Mouse (Mus musculus): ENCODE results near the gene Olfr31. TPM values are rescaled to one million over a fixed set of nuclear protein-coding genes. Genes with fewer than 3 reads are reported as not detected.

Gene Olfr31
- polyA plus RNA-seq, 1 experiment from 2014 or later, result not detected

GRCm38 (mm10) chr14:14351721-14352590 lies 29.3 kb downstream of the Olfr31 start:
- ATAC-seq (ENCODE audit: insufficient number of reproducible peaks, insufficient read depth, low FRiP score, low read depth), result no peak
- no peaks in the 10 kb centered on the region; the same call in 1 of the 2 replicates for H3K36me3 ChIP-seq (ENCODE audit: control insufficient read depth, insufficient read depth, low read length)
- H3K9me3 ChIP-seq (ENCODE audit: control insufficient read depth, low read length), result peaks cover 84% of the 10 kb centered on the region
- H3K4me3 ChIP-seq (ENCODE audit: control insufficient read depth in 1 of 2, insufficient read depth in 1 of 2, low read depth in 1 of 2, low read length in 2 of 2), result no peak overlapping the region
- no peaks in the 10 kb centered on the region for H3K27me3 ChIP-seq (ENCODE audit: control insufficient read depth, insufficient read depth, low read length)
- H3K27ac ChIP-seq (replicated peaks in 1 of 2; ENCODE audit: control insufficient read depth in 1 of 2, insufficient read depth in 1 of 2, low read depth in 2 of 2, low read length in 2 of 2), result no peak overlapping the region
- no peak overlapping the region for H3K4me2 ChIP-seq (ENCODE audit: low read length)
- H3K4me1 ChIP-seq (ENCODE audit: control insufficient read depth in 2 of 2, insufficient read depth in 2 of 2, low read length in 2 of 2), result no peaks in the 10 kb centered on the region
- 91% methylated on average over 9 of the region's 9 CpGs for WGBS
- no peak overlapping the region for H3K9ac ChIP-seq (ENCODE audit: low read length)

- no peak overlapping the region for H3K4me3 ChIP-seq (ENCODE audit: control insufficient read depth in 1 of 2, insufficient read depth in 1 of 2, low read depth in 1 of 2, low read length in 2 of 2)
- peaks cover 77% of the 10 kb centered on the region for H3K9me3 ChIP-seq (ENCODE audit: control insufficient read depth, low read length)
- 81% methylated on average over 6 of the region's 6 CpGs for WGBS
- no peaks in the 10 kb centered on the region for H3K27me3 ChIP-seq (ENCODE audit: control insufficient read depth, insufficient read depth, low read length)
- no peaks in the 10 kb centered on the region; the same call in 1 of the 2 replicates for H3K36me3 ChIP-seq (ENCODE audit: control insufficient read depth, insufficient read depth, low read length)
- H3K9ac ChIP-seq (ENCODE audit: low read length), result no peak overlapping the region
- ATAC-seq (ENCODE audit: insufficient number of reproducible peaks, insufficient read depth, low FRiP score, low read depth), result no peak
- no peak overlapping the region for H3K4me2 ChIP-seq (ENCODE audit: low read length)
- H3K27ac ChIP-seq (replicated peaks in 1 of 2; ENCODE audit: control insufficient read depth in 1 of 2, insufficient read depth in 1 of 2, low read depth in 2 of 2, low read length in 2 of 2), result no peak overlapping the region
- H3K4me1 ChIP-seq (ENCODE audit: control insufficient read depth in 2 of 2, insufficient read depth in 2 of 2, low read length in 2 of 2), result no peaks in the 10 kb centered on the region
Measured at GRCm38 (mm10) chr14:14352606-14353005, 30.0 kb downstream of the Olfr31 start.

- ATAC-seq (ENCODE audit: insufficient number of reproducible peaks, insufficient read depth, low FRiP score, low read depth), result no peak
- Histone ChIP-seq H3K4me3 (ENCODE audit: control insufficient read depth in 1 of 2, insufficient read depth in 1 of 2, low read depth in 1 of 2, low read length in 2 of 2) (no peak overlapping the region), H3K4me1 (ENCODE audit: control insufficient read depth in 2 of 2, insufficient read depth in 2 of 2, low read length in 2 of 2) (no peaks in the 10 kb centered on the region), H3K27ac (replicated peaks in 1 of 2; ENCODE audit: control insufficient read depth in 1 of 2, insufficient read depth in 1 of 2, low read depth in 2 of 2, low read length in 2 of 2) (no peak overlapping the region), H3K9ac (ENCODE audit: low read length) (no peak overlapping the region), H3K4me2 (ENCODE audit: low read length) (no peak overlapping the region), H3K36me3 (ENCODE audit: control insufficient read depth, insufficient read depth, low read length) (no peaks in the 10 kb centered on the region; the same call in 1 of the 2 replicates), H3K9me3 (ENCODE audit: control insufficient read depth, low read length) (peaks cover 71% of the 10 kb centered on the region), H3K27me3 (ENCODE audit: control insufficient read depth, insufficient read depth, low read length) (no peaks in the 10 kb centered on the region)
- WGBS, result 90% methylated on average over 7 of the region's 7 CpGs
Measured at GRCm38 (mm10) chr14:14353081-14353732, 30.6 kb downstream of the Olfr31 start.

GRCm38 (mm10) chr14:14353740-14354510 lies 31.3 kb downstream of the Olfr31 start:
- Histone ChIP-seq H3K27ac (replicated peaks in 1 of 2; ENCODE audit: control insufficient read depth in 1 of 2, insufficient read depth in 1 of 2, low read depth in 2 of 2, low read length in 2 of 2) (no peak overlapping the region), H3K9me3 (ENCODE audit: control insufficient read depth, low read length) (peaks cover 65% of the 10 kb centered on the region), H3K4me2 (ENCODE audit: low read length) (no peak overlapping the region), H3K9ac (ENCODE audit: low read length) (no peak overlapping the region), H3K4me1 (ENCODE audit: control insufficient read depth in 2 of 2, insufficient read depth in 2 of 2, low read length in 2 of 2) (no peaks in the 10 kb centered on the region), H3K36me3 (ENCODE audit: control insufficient read depth, insufficient read depth, low read length) (no peaks in the 10 kb centered on the region; the same call in 1 of the 2 replicates), H3K27me3 (ENCODE audit: control insufficient read depth, insufficient read depth, low read length) (no peaks in the 10 kb centered on the region), H3K4me3 (ENCODE audit: control insufficient read depth in 1 of 2, insufficient read depth in 1 of 2, low read depth in 1 of 2, low read length in 2 of 2) (no peak overlapping the region)
- no peak for ATAC-seq (ENCODE audit: insufficient number of reproducible peaks, insufficient read depth, low FRiP score, low read depth)
- 91% methylated on average over 8 of the region's 8 CpGs for WGBS

- H3K4me3 ChIP-seq (ENCODE audit: control insufficient read depth in 1 of 2, insufficient read depth in 1 of 2, low read depth in 1 of 2, low read length in 2 of 2), result no peak overlapping the region
- peak; percentile 7; the same call in 1 of the 2 replicates for ATAC-seq (ENCODE audit: insufficient number of reproducible peaks, insufficient read depth, low FRiP score, low read depth)
- no peak overlapping the region for H3K27ac ChIP-seq (replicated peaks in 1 of 2; ENCODE audit: control insufficient read depth in 1 of 2, insufficient read depth in 1 of 2, low read depth in 2 of 2, low read length in 2 of 2)
- no peak overlapping the region for H3K4me2 ChIP-seq (ENCODE audit: low read length)
- no peaks in the 10 kb centered on the region for H3K4me1 ChIP-seq (ENCODE audit: control insufficient read depth in 2 of 2, insufficient read depth in 2 of 2, low read length in 2 of 2)
- WGBS, result 92% methylated on average over 13 of the region's 13 CpGs
- H3K27me3 ChIP-seq (ENCODE audit: control insufficient read depth, insufficient read depth, low read length), result no peaks in the 10 kb centered on the region
- H3K36me3 ChIP-seq (ENCODE audit: control insufficient read depth, insufficient read depth, low read length), result no peaks in the 10 kb centered on the region; the same call in 1 of the 2 replicates
- H3K9me3 ChIP-seq (ENCODE audit: control insufficient read depth, low read length), result peaks cover 57% of the 10 kb centered on the region
- no peak overlapping the region for H3K9ac ChIP-seq (ENCODE audit: low read length)
Measured at GRCm38 (mm10) chr14:14354511-14355359, 32.1 kb downstream of the Olfr31 start.

GRCm38 (mm10) chr14:14355360-14355646 lies 32.7 kb downstream of the Olfr31 start:
- Histone ChIP-seq H3K4me1 (ENCODE audit: control insufficient read depth in 2 of 2, insufficient read depth in 2 of 2, low read length in 2 of 2) (no peaks in the 10 kb centered on the region), H3K36me3 (ENCODE audit: control insufficient read depth, insufficient read depth, low read length) (no peaks in the 10 kb centered on the region; the same call in 1 of the 2 replicates), H3K4me2 (ENCODE audit: low read length) (no peak overlapping the region), H3K4me3 (ENCODE audit: control insufficient read depth in 1 of 2, insufficient read depth in 1 of 2, low read depth in 1 of 2, low read length in 2 of 2) (no peak overlapping the region), H3K9ac (ENCODE audit: low read length) (no peak overlapping the region), H3K27ac (replicated peaks in 1 of 2; ENCODE audit: control insufficient read depth in 1 of 2, insufficient read depth in 1 of 2, low read depth in 2 of 2, low read length in 2 of 2) (no peak overlapping the region), H3K27me3 (ENCODE audit: control insufficient read depth, insufficient read depth, low read length) (no peaks in the 10 kb centered on the region), H3K9me3 (ENCODE audit: control insufficient read depth, low read length) (peaks cover 51% of the 10 kb centered on the region)
- ATAC-seq (ENCODE audit: insufficient number of reproducible peaks, insufficient read depth, low FRiP score, low read depth), result peak; percentile 36; the same call in 1 of the 2 replicates
- WGBS, result 93% methylated on average over 8 of the region's 8 CpGs

Measured in heart, embryonic 14.5 days (tissue).